Mouse (Mus musculus) urinary bladder, adult 18-20 months (tissue): ENCODE results near the gene Ptgdr2.
A peak's percentile ranks its signal among the peaks of the same experiment; 100 is the strongest.

ENCODE experiments used
- DNase-seq, 2 experiments: peaks; one replicate each; pipeline ENCODE4 v3.0.0; 2022; ENCODE audit warnings: low spot score in 2 of 2, mixed read lengths in 2 of 2

The Ptgdr2 gene

DNA sequence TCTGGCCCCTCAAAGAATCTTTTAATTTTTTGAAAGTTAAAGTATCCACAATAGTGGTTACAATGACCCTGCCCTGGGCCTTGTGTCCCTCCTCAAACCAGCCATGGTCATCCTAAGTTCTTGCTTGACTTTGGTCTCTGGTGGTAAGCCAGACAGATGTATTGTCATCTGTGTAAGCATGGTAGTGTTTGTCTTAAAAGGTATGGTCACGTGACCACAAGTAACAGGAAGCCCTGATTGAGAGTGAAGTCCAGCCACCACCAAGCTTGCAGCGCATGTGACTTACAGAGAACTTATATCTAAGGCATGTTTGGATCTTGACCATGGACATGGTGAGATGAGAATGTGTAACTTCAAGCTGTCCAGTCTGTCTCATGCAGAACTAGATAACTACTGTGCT is 38.2 kb downstream of the Ptgdr2 start:
- DNase-seq: no peak

DNA sequence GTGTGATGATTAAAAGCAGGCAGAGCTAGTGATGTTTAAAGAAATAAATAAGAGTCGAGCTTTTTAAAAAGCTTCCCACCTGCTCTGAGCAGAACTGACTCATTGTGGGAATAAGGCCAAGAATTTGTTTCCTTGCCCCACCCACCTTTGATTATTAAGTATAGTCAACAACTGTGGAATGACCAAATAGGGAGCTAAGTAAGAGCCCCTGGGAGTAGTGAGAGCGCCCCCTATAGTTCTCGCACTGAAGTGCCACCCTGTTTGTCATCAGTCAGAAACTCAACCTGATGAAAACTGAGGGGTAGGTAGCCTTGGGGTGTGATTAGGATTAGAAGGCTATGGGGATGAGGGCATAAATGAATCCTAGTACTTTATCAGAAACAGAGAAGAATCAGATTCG is 39.4 kb downstream of the Ptgdr2 start:
- peak in 1 of 2 experiments; percentile 27 for DNase-seq

DNA sequence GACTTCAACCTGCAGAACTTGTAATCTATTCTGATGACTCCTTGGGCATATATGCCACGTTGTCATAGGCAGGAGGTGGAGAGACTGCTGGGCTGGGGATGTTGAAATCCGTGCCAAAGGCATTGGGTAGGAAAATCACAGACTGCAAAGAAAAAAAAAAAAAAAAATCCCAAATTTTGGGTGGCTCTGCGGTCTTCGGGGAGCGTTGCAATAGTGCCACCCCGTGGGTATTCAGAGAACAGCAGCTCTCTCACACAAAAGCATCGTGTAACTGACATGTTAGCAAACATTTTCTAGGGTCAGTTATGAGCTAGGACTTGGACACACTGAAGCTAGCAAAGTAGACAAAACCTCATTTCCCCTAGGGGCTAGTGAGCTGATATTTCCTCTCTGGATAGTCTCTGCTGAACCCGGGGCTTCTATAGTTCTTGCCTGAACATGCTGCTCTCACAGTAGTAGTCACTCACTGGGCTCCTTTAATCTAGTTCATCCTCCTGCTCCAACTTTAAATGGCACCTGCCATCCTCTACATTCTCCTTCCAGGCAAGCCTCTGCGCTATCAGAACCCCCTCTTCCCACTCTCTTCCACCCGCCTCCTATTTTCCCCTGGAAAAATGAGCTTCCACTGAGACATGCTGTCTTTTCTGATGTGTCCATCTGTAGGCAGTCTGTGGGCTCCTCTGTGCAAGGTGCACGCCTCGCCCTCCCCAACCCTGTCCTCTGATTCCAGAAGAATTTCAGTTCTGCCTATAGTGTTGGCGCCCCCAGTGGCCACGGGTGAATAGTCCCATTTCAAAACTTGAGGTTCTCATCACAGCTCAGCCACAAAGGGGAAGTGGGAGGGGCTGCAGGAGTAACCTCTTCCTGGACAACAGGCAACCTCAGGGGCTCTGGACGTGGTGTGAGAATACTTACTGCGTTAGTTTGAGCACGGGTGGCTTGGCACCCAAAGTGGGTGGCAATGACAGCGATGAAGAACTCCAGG is 42.5 kb downstream of the Ptgdr2 start:
- peak; percentile 44 to 60 for DNase-seq

DNA sequence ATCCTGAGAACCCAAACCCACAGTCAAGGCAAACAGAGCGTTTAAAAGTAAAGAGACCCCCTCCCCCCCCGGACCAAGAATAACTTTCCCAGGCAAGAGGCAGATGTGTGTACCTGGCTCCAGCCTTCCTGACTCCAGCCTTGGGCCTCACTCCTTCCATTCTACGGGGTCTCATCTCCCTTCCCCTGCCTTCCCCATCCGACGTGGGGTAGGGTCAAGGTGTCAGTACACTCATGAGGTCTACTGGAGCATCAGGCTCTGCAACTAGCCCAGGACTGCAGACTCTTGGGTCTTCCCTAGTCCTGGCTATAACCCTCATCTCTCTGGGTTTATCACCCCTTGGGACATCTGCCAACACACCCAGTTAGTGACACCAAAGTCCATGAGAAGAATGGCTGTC is 43.2 kb downstream of the Ptgdr2 start:
- no peak for DNase-seq

GRCm38 (mm10) chr19:10983146-10983545 is 46.2 kb downstream of the Ptgdr2 start:
- DNase-seq: peak in 1 of 2 experiments; percentile 18

- DNase-seq: no peak
These were observed 47.6 kb downstream of the Ptgdr2 start for GRCm38 (mm10) chr19:10984551-10984950.

GRCm38 (mm10) chr19:10985889-10986288 is 48.9 kb downstream of the Ptgdr2 start:
- no peak for DNase-seq

DNA sequence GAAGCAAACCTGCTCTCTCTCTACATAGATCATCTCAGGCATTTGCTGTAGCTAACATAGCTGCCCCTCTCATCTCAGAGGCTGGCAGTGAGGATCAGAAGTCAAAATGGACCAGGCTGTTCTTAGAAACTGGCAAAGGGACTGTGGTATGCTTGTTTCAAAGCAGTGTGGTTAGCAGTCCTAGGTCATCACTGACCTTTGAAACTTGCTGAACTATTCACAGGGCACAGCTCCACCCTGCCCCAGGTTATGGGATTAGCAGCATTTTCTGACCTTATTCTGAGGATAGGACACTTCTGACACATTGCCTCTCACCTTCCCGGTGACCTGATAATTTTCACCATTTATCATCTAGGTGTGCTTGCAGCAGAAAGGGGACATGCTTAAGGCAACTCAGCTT is 51.6 kb downstream of the Ptgdr2 start:
- no peak for DNase-seq

DNA sequence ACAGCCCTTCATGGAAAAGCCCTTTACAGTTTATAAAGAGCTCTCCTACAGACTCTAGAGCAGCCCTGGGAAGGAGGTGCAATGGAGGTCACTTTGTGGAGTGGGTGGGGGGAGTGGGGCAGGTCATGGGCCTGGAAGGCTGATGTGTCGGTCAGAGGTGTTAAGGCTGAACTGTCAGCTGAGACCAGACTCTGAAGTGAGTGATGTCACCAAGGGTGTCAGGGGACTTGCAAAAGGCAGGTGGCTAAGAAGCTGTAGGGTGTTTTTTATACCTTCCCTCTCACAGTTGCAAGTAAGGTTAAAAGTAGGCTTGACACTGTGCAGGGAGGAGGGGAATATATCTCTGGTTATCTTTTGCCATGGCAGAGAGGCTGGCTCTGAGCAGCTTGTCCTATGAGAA is 53.8 kb downstream of the Ptgdr2 start:
- no peak for DNase-seq

- no peak for DNase-seq
These were observed 55.0 kb downstream of the Ptgdr2 start for GRCm38 (mm10) chr19:10991911-10992310.
